22 mouse cellular contexts compared by ENCODE assay signal in the genomic region with DNA sequence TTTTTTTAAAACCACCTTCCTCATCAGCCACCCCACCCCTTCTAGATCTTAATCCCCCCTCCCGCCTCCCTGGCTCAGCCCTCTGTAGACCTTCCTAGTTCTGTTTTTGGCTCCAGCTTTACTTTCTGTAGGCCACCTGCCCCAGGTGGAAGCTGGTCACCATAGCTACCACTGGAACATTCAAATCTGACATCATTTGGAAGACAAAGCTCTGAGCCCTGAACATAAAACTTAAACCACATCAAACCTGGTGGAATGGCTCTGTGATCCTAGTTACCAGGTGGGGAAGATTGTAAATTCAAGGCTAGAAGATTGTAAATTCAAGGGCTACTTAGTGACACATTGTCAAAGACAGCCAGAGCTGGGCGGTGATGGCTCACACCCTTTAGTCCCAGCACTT. TPM values are rescaled to one million over a fixed set of nuclear protein-coding genes. Genes with fewer than 3 reads are reported as not detected.
DNase-seq lines count a peak whose midpoint lies in the region; ATAC-seq lines count a peak whose summit lies in the region.
"Had no signal": no experiment of that assay in that cellular context is flagged by ENCODE, and none has a peak within 500 bp of the region (broad histone marks: within the 10 kb centered on the region; RNA-seq: fewer than 3 reads in every experiment).

No protein-coding gene starts in this region.

- H3K27me3 ChIP-seq in heart, embryonic 12.5 days (replicated peaks): no peaks in the 10 kb centered on the region
- H3K27me3 ChIP-seq: embryonic facial prominence, embryonic 12.5 days; forebrain, embryonic 12.5 days; heart, embryonic 13.5 days; hindbrain, embryonic 15.5 days; Patski had no signal

- H3K36me3 ChIP-seq in heart, embryonic 12.5 days: peaks cover 68% of the 10 kb centered on the region

- DNase-seq in A20 (ENCODE audit: low read depth, low spot score) (peak; percentile 80), ES-CJ7 (ENCODE audit: low read depth, low spot score) (peak; percentile 41), MN1 (ENCODE audit: low spot score) (no peak)
- peak; percentile 80 for DNase-seq in naive thymus-derived CD4-positive, alpha-beta T cell, adult 2 months (ENCODE audit: low read depth)
- peak; percentile 60 for DNase-seq in thymus, postnatal 14 days
- no peak for DNase-seq in gastrocnemius, adult 8-10 months (ENCODE audit: low spot score in 2 of 2)
- DNase-seq: adrenal gland, postnatal 10 days; cerebellum, adult 11 months; cerebellum, adult 8-10 months; cerebellum, postnatal 14 days; embryo, embryonic 11 days; gastrocnemius, postnatal 14 days; heart, adult 2 months; heart, postnatal 36 days had no signal

- no peak overlapping the region for H3K9ac ChIP-seq in heart, embryonic 12.5 days
- H3K9ac ChIP-seq: forebrain, embryonic 12.5 days; heart, embryonic 13.5 days; hindbrain, embryonic 15.5 days had no signal

- H3K4me1 ChIP-seq in heart, embryonic 12.5 days (replicated peaks): no peaks in the 10 kb centered on the region
- H3K4me1 ChIP-seq: forebrain, embryonic 12.5 days; heart, embryonic 13.5 days; hindbrain, embryonic 15.5 days had no signal

- WGBS in heart, embryonic 12.5 days: 84% methylated on average over 2 of the region's 2 CpGs

- H3K4me2 ChIP-seq in heart, embryonic 12.5 days: no peak overlapping the region
- H3K4me2 ChIP-seq: embryonic facial prominence, embryonic 12.5 days; forebrain, embryonic 12.5 days; heart, embryonic 13.5 days; hindbrain, embryonic 15.5 days had no signal

- no peak overlapping the region for H3K4me3 ChIP-seq in heart, embryonic 12.5 days
- H3K4me3 ChIP-seq: embryonic facial prominence, embryonic 12.5 days; forebrain, embryonic 12.5 days; heart, adult 2 months; heart, embryonic 13.5 days; hindbrain, embryonic 15.5 days had no signal

- no peak overlapping the region for H3K27ac ChIP-seq in heart, embryonic 12.5 days (ENCODE audit: poor library complexity, severe bottlenecking)
- H3K27ac ChIP-seq: embryonic facial prominence, embryonic 12.5 days; forebrain, embryonic 12.5 days; heart, adult 2 months; heart, embryonic 13.5 days; hindbrain, embryonic 15.5 days had no signal

- H3K9me3 ChIP-seq in heart, embryonic 12.5 days (replicated peaks): no peaks in the 10 kb centered on the region
- H3K9me3 ChIP-seq: embryonic facial prominence, embryonic 12.5 days; forebrain, embryonic 12.5 days; heart, embryonic 13.5 days; hindbrain, embryonic 15.5 days had no signal

- no peak for ATAC-seq in heart, embryonic 12.5 days (ENCODE audit: insufficient number of reproducible peaks, low FRiP score)
- no peak for ATAC-seq in megakaryocyte-erythroid progenitor cell, adult 5-6 weeks (replicated peaks; ENCODE audit: low FRiP score, low TSS enrichment, poor library complexity, severe bottlenecking)
- ATAC-seq: forebrain, embryonic 16.5 days; Patski had no signal

RNA-seq across cellular contexts. Expression of a gene that starts 56.3 kb away (rescaled TPM):
- 157 and 165 TPM in 2 replicates for polyA plus RNA-seq in heart, embryonic 12.5 days (2016; fragmentation: Nextera tagmentation; extraction: Ambion mirVana)
- 107 and 116 TPM in 2 replicates for total RNA-seq in megakaryocyte-erythroid progenitor cell, adult 5-6 weeks (2014; fragmentation: Nextera tagmentation)
- 42.8 and 45.5 TPM in 2 replicates for total RNA-seq in megakaryocyte-erythroid progenitor cell, adult 5-6 weeks (2017)
- 100 to 1,000 TPM; 109 to 119 (median 112) TPM for total RNA-seq in gastrocnemius, adult 8-10 months (2022)

Comparison
In these comparisons a context has a peak if more than half of its experiments do, and no peak if none do; other contexts are left out.
1. DNase-seq: peak in A20 (single experiment), ES-CJ7 (single experiment), naive thymus-derived CD4-positive, alpha-beta T cell, adult 2 months (single experiment) and thymus, postnatal 14 days (single experiment); none in gastrocnemius, adult 8-10 months (0 of 2) and MN1 (single experiment).